Mouse (Mus musculus) testis, postnatal 10 days (tissue): ENCODE results near the gene Sgce.
"Not testable (repeated sequence)": the region's sequence is repeated elsewhere in the genome, so short reads cannot be mapped to it uniquely, and the experiment has no call there.

ENCODE experiments used
- DNase-seq: peaks from one replicate; pipeline ENCODE4 v3.0.0; 2021; ENCODE audit warnings: low spot score

Sgce gene

DNA sequence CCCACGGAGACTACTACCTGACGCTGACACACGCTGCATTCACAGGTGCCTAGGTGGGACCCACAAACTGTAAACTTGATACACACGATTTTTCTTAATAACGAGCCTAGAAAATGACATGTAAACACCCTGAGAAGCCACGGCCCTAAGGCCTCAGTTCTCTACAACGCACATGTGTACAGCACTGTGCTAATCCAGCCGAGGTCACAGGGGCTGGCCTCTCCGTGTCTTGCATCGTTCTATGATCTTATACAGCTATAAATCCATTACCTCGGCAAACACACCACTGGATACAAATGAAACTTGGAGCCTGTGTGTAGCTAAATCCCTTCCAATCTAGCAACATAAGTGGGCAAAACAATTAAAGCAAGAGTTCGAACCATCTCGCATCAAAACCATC is 24.3 kb downstream of the Sgce start:
- DNase-seq: no peak

DNA sequence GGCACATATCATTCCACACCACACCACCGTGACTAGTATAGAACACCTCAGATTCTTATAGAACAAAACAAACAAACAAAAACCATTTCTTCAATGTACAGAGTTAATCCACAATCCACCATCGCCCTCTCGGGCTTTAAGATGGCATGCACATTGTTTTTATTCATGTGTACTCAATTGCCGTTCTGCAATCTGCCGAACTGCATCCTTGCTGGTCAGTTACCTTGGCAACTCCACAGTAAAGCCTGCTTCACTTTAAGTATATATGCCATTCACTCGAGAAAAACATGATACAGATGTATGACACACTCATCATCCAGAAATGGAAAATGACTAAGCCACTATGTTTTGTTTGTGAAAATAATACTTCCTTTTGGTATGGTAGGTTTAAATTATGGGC is 24.9 kb downstream of the Sgce start:
- no peak for DNase-seq

DNA sequence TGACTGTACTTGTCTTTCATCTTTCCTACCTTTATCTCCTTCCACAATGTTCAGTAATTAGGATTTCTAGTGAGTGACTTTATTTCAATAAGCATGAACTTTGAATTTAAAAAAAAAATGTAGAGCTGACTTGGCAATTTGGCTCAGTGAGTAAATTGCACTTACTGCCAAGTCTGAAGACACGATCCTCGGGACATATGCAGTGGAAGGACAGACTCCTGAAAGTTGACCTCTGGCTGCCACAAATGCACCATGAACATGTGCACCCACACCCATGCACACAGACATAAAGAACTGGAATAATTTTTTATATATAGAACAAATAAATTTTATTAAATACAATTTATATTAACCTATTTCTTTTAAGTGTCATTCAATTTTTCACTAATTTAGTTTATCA is 29.7 kb downstream of the Sgce start:
- DNase-seq: no peak

DNA sequence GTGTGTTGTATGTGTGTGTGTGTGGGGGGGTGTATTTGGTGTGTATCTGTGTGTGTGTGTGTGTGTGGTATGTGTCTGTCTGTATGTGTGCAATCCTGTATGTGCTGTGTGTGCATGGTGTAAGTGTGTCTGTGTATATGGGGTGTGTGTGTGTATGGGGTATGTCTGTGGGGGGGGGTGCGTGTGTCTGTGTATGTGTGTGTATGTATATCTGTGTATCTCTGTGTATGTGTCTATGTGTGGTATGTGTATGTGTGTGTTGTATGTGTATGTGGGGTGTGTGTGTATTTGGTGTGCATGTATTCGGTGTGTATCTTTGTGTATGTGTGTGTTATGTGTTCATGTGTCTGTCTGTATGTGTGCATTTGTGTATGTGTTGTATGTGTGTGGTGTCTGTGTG is 30.8 kb downstream of the Sgce start:
- DNase-seq: no peak

DNA sequence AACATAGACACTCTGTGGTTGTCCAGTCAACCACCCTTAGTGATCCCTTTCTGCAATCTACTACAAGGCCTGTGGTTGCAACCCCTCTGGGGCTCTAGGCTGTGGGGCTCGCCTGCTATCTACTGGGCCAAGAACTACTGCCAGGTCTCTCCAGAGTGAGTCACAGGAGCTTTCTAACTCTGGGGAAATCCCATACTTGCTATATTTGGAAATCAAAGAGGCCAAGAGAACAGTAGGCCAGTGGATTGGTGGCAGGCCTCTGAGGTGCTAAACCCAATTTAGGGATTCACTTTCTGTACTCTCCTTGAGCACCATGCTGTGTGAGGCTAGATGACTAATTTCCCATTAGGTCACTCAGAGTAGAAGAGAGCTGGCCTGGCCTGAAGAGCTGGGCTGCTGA is 38.0 kb downstream of the Sgce start:
- no peak for DNase-seq

DNA sequence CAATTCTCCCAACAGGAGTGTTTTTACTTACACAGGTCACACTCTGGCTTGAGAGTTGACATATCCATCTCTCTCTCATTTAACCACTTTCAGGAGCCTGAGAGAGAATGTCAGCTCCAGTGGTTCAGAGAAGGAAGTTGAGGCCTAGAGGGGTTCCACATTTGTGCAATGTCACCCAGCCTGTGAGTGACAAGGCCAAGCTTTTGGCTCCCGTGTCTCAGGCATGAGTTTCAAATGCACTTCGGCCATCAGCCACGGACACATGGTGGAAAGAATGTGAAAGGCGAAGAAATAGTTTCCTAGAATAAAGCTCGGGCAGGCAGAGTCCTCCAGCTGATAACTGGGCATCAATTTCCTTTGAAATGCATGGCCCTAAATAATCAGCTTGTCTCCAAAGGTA is 40.6 kb downstream of the Sgce start:
- DNase-seq: no peak

DNA sequence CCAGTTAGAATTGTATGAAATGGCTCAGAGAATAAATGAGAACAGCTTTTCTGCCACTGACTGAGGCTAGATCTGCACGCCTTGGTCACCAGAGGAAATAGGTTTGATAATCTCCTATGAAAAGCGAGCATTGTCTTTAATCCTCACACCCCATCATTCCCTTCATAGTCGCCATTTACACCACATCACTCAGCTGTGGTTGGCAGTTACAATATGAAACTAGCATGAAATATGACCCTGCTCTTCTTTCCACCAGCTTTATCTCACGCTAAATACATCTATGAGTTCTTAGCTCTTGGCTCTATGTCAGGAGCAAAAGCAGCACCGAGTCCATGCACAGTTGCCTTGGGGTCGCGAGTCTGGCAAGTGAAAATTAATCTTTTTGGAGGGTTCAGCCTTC is 43.1 kb downstream of the Sgce start:
- DNase-seq: no peak

DNA sequence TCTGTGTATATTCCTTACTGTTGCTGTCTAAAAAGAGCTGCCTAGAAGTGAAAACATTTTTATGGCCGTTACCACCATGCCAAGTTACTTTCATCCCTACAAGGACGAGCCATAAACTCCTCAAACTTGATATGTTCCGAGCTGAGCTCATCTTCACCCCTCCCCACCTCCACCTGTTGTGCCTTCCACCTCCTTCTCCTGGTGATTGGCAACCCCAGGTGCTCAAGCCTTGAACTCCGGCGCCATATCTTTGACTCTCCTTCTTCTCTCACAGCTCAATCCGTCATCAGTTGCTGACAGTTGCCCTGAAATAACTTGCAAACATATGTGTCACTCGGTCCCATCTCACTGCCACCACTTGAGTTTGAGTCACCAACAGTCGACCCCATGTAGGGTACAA is 45.4 kb downstream of the Sgce start:
- no peak for DNase-seq

DNA sequence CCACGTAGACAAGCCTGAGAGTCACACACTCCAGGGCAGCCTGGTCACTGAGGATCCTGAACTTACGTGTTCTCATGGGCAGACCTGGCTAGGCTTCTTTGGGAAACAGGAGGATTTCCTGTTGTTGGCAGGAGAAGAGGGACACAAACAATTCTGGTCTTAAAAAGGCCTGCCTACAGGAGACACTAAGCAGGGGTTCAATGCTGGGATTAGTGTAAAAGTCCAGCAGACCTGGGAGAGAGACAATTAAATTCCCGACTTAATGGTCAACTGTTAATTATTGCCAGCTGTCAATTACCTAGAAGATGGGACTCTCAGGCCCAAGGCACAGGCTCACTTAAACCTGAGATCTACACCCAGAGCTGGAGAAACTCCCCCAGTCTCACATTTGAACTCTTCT is 51.2 kb downstream of the Sgce start:
- no peak for DNase-seq

DNA sequence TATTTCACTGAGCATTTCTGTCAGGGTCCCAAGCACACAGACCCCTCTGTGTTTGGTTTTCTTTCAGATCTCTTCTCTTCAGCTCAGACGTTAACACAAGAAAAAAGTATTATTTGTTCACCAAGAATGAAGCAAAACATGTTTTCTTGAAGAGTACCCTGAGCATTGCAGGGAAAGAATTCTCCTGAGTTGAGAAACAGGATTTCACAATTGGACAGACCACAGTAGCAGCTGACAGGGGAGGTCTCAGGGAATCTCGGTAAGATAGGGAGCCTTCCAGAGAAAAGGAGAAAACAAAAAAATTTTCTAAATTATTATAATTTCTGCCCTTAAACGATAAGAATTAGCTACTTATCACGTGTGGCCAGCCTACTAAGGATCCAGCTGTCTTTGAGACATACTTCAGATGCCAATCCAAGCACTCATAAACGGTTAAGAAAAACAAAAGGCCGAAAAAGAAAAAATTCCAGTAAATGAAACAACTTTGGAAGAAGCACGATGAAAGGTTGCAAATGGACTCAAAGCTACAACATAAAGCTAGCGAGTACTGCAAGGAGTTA is 52.3 kb downstream of the Sgce start:
- DNase-seq: no peak

DNA sequence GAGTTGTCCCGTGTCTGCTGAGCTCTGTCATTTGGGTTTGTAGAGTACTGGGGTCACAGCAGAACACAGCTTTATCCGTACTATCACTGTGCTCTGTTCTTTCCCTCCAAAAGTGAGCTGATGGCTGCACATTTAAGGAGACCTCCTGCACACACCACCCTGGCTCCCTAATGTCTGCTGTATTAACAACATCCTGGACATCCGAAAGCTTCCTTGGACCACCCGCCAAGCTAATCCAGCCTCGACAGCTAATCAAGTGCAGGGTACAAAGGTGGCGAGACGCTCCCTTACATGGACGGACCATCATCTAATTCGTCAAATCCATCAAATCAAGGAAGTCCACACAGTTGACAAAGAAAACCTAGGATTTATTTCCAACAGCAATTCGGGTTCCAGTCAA is 53.5 kb downstream of the Sgce start:
- no peak for DNase-seq

DNA sequence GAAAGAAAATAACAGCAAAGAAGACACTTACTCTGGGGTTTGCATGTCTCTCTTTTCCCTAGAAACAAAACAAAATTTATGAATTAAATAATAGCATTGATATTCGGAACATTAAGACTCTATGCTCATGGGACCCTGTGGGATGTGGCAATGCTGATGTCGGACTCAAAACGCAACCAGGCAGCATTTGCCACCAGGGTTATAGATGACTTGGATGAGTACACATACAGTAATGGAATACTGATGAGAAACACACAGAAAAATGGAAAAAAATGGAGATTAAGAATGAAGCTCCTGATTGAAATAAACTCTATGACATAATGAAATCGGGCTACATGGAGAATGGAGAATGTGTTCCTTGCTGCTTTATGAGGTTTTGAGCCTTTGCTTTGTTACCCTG is 56.6 kb downstream of the Sgce start:
- DNase-seq: no peak

DNA sequence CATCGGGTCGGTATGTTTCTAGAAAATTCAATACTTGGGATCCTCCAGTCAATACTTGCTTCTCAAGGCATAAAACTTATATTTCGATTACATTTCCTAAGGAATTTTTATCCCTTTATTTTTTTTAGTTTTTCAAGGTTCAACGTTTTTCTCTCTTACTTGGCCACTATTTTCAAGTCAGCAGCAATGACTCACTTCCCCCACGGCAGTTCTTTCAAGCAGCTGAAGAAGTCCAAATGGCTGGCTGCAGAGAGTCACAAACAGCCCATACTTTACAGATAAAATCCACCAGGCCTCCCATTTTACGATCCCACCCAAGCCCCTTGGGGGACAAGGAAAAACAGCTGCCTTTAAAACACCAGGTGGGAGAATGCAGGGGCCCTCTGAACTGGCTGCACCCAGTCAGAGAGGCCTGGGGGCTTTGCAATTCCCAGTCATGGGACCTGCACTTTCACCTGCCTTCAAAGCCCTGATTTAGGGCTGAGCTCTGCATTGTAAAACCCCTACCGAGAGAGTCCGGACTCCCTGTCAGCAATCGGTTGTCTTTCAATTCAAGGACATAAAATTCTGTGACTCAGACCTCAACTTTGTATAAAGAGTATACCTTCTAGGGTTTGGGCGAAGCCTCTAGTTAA is 62.2 kb downstream of the Sgce start:
- DNase-seq: no peak

DNA sequence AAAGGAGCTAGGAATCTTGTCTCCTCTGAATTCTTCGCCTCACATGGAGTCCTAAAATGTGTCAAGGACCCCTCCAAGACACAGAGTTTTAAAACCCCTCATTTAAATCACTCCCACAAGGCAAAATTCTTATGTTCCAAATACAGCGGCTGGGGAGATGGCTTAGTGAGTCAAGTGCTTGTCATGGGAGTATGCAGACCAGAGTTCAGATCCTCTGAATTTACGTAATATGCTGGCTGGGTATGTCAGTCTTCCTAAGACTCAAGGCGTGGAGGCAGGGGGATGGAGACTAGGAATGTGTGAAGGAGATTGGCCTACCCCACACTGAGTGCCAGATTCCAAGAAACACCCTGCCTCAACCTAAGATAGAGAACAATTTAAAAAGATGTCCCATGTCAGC is 66.4 kb downstream of the Sgce start:
- DNase-seq: no peak

DNA sequence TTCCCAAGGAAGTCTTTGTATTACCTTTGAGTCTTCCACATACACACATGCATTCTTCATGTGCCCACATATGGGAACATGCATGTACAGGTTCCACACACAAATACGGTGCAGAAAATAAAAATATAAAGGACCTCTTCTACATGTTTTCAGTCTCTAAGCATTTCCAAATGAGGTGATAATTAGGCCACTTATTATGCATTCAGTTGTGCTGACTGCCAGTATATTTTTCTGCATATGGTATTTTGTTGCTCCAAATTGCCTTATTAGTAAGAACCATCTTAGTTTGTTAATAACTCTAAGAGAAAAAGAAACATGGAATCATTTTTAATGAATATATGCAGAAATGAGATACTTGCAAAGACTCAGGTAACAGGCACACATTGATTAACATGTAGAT is 67.0 kb downstream of the Sgce start:
- no peak for DNase-seq

DNA sequence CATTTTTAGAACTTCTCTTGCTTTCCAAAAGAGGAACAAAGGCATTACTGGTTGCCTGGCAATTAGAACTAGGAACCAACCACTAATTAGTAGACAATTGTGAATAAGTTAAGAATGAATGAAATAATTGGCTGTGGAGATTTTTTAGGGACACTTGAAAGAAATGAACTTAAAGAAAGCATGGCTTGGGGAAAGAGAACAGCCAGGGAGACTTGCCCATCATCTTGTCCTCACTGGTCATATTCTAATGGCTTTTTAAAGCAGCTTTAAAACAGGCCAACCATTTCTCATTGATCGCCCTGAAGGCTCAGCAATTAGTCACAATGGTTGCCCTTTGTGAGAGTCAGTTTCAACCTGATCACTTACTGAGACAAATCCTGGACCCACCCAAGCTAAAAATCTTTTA is 69.6 kb downstream of the Sgce start:
- no peak for DNase-seq

DNA sequence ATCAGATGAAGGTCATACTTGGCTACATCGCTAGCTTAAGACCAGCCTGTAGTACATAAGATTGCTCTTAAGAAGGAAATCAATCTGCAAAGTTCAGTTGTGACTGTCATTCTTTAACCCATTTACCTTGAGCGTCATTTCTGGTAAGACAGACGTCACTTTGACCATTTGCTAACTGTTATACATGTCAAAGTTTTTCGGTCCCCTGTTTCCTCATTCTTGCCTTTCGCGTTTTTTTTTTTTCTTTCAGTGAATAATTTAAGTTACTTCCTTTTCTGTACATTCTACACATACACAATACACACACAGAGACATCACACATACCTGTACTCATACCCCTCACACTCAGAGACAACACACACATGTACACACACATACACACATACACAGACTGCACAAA is 81.9 kb downstream of the Sgce start:
- no peak for DNase-seq

DNA sequence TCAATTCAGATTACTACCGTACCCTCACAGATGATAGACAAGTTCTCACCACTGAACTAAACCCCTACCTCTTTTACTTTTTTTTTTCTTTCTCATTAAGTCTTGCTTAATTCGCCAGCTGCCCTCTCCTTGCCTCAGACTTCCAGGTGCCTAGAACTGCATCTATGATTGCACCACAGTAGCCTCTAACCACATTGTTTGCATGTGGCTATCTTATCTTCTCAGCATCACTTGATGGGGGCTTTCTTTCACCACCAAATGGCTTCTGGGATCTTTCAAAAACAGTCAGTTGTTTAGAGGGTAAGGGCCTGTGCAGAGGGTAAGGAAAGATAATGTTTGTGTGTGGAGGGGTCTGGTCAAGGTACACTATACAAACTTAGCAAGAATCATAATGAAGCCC is 82.7 kb downstream of the Sgce start:
- no peak for DNase-seq

DNA sequence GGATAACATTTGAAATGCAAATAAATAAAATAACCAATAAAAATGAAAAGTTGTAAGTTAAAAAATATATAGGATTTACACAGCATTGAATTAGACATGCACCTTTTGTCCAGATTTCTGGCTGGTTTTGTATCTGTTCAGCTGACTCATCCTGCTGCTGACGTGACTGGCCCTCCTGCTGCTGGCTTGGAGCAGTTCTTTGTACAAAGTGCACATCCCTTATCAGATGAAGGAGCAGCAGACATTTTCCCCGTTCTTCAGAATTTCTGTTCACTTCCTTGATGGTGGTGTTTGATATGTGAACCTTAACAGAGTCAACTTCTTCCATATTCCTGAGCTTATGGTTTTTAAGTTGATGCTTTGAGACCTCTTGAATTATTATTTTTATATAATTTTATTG is 83.5 kb downstream of the Sgce start:
- DNase-seq: no peak

DNA sequence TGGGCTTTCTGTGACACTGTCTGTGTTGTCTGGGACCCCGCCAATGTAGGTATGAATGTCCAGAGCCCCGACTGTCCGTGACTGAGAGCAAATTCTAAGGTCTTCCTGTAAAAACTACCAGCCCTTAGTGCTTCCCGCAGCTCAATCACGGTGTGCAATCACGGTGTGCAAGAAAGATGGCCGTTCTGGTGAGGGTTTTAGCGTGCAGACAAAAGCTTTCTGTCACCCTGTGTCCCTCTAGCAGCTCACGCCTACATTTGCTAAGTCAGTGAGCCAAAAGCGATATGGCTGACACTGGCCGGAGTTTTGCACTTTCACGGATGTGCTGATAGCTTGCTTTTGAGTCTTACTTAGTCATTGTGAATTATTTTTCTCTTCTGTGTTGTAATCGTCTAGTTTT is 88.1 kb downstream of the Sgce start:
- DNase-seq: no peak

DNA sequence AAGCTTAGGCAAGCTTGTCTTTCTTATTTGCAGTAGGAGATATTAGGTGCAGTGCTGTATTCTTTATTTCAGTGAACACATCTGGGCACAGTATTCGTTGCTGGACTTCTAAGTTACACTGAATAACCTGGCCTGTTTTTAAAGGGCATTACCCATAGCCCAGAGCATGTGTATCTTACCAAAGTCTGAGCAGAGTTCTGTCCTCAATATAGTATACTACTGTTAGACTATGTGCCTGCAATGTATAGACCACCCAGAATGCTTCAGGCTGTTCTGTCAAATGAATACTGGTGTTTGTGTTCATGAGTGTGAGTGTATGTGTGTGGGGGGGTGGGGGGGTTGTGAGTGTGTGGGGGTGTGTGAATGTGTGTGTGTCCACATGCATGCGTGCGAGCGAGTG is 91.1 kb downstream of the Sgce start:
- no peak for DNase-seq

DNA sequence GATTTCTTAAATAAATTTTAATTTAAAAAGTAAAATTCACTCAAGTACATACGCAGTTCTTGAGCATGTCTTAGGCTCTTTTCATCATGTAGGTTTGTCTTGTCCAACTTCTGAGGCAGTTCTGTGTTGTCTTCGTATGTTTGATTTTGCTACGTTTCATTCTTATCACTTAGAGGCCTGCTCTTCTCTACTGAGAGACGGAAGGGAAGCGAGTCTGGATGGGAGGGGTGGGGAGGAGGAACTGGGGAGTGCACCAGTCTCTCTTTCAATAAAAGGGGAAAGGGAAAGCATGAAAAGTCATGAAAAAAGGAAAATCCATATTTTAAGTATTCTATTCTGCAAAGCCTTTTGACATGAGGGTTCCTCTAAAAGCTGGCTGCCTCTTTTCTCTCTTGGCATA is 91.5 kb downstream of the Sgce start:
- DNase-seq: no peak

DNA sequence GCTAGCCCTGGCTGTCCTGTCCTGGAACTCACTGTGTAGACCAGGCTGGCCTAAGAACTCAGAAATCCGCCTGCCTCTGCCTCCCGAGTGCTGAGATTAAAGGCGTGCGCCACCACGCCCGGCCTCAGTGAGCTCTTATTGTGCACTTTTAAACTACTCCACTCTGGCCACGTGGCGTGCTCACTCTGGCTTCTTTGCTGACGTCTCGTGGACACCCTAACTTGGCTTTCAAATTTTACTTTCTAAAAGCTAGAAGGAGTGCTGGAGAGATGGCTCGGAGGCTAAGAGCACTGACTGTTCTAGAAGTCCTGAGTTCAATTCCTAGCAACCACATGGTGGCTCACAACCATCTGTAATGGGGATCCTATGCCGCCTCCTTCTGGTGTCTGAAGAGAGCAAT is 93.3 kb downstream of the Sgce start:
- DNase-seq: not testable (repeated sequence)

DNA sequence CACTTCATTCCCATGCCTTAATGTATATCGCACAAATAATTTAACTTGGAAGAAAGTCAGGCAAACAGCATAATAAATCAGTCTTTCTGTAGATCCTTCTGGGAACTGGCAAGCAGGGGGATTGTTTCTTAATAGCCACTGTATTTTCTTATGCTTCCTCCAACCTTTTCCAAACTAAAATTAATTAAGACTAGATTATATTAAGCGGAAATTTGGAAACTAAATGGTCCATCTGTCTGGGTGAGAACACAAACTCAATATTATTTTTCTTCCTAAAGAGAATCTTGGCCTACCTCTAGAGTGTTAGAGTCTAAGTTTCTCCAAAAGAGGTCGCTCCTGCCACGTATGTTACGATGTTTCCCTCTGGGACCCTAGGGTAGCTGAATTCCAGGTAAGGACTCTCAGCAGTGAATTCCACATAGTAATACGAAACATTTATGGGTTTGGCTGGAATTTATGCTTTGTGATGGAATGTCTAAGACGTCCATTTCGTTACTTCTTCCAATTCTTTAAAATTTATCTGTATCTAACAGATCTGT is 94.3 kb downstream of the Sgce start:
- DNase-seq: no peak
